Mouse (Mus musculus) spleen, postnatal 4 days (tissue): ENCODE results near the gene Fam219b.
A peak's percentile ranks its signal among the peaks of the same experiment; 100 is the strongest.

Experiments used
- DNase-seq, 2 experiments: peaks; one replicate each; pipeline ENCODE4 v3.0.0; 2022; ENCODE audit warnings: low spot score in 2 of 2

Gene Fam219b

GRCm38 (mm10) chr9:57524439-57524838 is 12.9 kb upstream of the Fam219b start:
- DNase-seq, result no peak

GRCm38 (mm10) chr9:57525516-57525915 is 11.8 kb upstream of the Fam219b start:
- no peak for DNase-seq

DNA sequence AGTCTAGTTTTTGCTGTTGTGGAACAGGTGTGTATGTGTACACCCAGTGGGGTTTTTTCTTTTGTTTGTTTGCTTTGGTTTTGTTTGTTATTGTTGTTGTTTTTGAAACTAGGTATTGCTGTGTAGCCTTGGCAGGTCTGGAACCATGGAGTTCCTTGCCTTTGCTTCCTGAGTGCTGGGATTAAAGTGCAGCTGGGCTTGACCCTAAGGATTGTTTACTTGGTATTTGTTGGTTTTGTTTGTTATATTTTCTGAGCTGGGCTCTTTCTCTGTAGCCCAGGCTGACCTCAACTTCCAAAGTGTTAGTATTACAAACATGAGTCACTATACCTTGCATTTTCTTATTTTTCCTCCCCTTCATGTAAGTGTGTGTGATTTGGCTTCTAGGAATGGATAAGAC is 10.9 kb upstream of the Fam219b start:
- no peak for DNase-seq

GRCm38 (mm10) chr9:57531946-57532345 is 5.4 kb upstream of the Fam219b start:
- no peak for DNase-seq

GRCm38 (mm10) chr9:57536362-57536761 is 966 bp upstream of the Fam219b start:
- no peak for DNase-seq

DNA sequence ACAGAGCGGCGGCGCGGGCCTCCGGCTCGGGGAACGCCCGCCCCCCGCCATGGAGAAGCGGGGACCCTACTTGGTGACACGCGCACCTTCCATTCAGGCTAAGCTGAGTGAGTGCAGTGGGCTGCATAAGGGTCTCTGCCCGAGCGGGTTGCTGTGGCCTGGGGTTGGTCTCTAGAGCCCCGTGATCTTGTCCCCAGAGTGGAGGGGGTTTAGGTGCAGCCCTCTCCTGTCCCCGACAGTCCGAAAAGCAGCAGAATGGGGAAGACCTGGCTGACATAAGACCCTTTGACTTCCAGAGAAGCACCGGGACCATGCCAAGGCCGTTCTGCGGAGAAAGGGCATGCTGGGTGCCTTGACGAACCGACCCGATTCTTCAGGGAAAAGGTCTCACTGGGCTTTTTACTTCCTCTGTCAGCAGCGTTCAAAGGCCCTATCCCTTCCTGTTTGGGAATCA is 427 bp downstream of the Fam219b start:
- no peak for DNase-seq

DNA sequence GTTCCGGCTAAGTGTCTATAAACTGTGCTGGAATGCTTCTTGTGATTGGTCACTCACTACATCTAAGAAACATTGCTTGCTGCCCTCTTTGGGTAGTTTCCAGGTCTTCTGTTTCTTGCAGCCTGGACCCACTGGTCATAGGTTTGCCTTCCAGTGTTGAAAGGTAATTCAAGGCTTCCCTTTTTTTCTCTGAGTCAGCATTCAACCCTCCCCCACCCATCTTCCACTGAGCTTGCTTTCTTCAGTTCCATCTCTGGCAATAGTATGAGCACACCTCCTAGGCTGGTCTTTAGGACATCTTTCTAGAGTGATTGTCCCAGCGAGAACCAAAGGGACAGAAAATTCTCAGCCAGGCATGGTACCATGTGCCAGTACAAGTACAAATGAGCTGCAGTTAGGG is 2.2 kb downstream of the Fam219b start:
- no peak for DNase-seq

GRCm38 (mm10) chr9:57541312-57541711 is 4.0 kb downstream of the Fam219b start:
- DNase-seq, result peak in 1 of 2 experiments; percentile 66

GRCm38 (mm10) chr9:57543951-57544350 is 6.6 kb downstream of the Fam219b start:
- no peak for DNase-seq

GRCm38 (mm10) chr9:57547287-57547686 is 10.0 kb downstream of the Fam219b start:
- DNase-seq, result no peak

DNA sequence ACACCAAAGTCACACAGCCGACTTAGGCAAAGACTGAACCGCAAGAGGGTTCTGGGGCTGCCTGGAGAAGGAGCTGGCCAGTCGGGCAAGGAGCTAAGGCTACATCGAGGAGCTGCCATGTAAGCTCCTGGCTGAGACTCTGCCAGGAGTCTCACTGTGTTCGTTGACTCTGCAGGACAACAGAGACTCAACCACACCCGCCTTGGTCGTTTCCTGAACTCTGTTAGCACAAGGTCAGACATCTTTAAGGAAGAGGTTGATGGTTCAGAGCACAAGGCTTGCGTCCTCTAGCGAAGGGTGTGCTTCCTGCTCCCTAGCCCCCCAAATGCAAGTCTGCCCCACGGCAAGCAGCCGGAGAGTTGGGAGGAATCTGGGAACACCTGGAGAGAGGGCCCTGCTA is 10.5 kb downstream of the Fam219b start:
- DNase-seq, result no peak

DNA sequence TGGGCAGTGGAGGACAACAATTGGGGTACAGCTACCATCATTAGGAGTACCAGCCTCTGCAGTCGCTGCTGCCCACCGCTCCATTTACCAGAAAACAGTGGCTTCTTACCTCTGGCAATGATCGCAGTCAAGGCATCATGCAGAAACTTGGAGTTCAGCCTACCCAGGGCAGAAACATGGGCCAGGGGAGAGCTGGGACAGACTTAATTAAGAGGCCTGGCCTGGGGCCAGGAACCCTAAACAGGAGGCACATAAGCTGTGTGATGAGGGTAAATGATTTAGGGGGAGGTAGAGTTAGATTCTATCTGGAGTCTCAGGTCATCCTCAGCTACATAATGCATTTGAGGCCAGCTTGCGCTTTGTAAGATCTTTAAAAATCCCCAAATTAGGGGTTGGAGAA is 11.9 kb downstream of the Fam219b start:
- no peak for DNase-seq

DNA sequence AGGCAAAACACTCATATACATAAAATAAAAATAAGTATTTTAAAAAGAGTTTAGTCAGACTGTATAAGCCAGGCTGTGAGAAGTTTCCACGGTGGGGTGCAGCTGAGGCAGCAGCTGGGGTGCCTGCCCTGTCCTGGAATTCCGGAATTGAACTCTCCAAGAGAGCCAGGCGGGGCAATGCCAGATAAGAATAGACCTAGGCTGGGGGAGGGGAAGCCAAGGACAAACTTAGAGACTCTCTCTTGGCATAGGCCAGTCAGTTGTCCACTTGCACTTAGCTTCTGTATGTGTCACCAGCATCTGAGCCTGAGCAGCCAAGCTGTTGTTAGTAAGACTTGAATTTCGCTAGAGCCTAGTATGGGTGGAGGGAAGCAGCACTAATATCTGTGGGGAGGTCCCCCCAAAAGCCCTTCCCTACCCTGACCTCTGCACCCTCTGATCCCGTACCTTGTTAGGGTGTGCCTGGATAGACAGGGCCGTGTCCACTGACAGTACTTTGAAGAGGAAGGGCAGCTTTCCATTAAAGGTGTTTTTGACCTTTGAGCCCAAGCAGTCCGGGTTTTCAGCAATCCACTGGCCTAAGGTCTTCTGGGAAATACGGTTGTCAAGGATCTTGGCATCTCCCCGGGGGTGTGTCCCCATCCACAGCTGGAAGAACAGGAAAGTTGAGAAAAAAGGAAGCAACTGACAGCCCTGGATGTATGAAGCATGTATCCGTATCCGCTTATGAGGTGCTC is 13.0 kb downstream of the Fam219b start:
- no peak for DNase-seq

GRCm38 (mm10) chr9:57552139-57552887 is 15.0 kb downstream of the Fam219b start, which contains the start of gene Mpi:
Mpi (minus strand) TSS chr9:57552763.
- DNase-seq, result peak; percentile 44 to 71

DNA sequence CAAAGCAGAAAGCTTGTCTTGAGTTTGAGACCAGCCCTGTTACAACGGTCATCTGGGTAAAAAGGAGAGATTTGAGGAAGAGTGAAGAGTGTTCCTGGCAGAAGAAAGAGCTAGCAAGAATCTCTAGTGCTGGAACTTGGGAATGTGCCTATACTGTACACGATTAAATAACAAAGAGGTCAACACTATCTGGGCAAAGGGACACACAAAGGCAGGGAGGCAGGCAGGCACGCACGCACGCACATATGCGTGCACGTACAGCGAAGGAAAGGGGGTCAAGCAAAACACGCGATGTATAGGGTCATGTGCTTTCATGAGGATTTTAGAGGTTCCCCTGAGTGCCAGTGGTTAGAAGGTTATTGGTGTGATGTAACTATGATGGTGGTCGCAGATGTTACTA is 15.8 kb downstream of the Fam219b start:
- no peak for DNase-seq

GRCm38 (mm10) chr9:57554753-57555152 is 17.4 kb downstream of the Fam219b start:
- no peak for DNase-seq

DNA sequence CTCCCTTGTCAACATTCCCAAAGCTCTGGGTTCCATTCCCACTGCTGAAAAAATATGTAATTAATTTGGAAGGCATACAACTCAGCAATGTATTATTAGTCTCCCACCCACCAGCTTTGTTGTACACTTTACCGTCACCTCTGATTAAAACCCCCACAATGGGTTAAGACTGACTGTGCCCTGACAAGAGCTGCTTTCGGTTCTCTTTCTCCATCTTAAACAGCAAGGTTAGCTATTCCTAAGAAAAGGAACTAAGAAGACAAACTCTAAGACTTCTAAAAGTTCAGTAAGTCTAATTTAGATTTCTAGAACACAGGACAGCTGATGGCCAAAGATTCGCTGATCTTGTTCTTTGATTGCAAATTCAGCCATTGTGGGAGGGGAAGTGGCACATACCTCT is 19.9 kb downstream of the Fam219b start:
- DNase-seq, result no peak

- no peak for DNase-seq
Observed at GRCm38 (mm10) chr9:57558625-57559024, 21.3 kb downstream of the Fam219b start.

- DNase-seq, result no peak
Observed at GRCm38 (mm10) chr9:57559568-57559967, 22.2 kb downstream of the Fam219b start.

GRCm38 (mm10) chr9:57560263-57560662 is 22.9 kb downstream of the Fam219b start:
- DNase-seq, result no peak

DNA sequence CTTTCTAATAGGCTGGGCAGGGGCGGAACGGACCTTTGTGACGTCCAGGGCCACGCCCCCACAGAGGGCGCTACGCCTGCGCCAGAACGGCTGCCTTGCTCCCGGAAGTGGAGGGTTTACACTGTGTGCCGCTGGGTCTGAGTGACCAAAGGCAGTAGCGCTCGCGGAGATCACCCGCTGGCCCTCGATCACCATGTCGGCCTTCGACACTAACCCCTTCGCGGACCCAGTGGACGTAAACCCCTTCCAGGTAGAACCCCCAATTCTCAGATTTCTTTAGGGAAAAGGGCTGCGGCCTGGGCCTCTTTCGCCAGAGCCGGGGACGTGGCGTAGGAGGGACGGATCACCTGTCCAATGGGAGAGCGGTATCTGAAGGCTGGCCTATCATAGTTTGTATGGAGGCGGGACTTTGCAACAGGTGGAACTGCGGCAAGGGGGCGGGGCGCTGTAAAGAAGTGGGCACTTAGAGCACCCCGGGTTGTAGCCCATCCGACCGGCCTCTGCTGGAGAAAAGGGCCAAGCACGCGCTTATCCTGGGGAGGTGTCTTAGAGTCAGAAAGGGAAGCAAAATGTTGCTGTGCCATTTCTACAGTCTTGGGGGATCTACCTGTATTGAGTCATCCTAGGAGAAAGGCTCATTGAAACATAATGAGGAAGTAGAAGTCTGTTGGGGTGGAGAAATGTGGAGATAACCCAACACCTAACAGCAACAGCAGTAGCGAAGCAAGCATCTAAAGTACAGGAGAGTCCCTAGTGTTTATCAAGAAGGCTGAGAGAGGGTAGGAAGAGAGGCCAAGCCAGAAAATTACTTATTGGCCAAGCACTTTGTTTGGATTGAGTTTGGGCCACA is 23.8 kb downstream of the Fam219b start, which contains the start of gene Scamp2:
Gene Scamp2 (plus strand): TSS at position 83 of the 850 bp plus-strand sequence.
- peak; percentile 90 to 95 for DNase-seq

DNA sequence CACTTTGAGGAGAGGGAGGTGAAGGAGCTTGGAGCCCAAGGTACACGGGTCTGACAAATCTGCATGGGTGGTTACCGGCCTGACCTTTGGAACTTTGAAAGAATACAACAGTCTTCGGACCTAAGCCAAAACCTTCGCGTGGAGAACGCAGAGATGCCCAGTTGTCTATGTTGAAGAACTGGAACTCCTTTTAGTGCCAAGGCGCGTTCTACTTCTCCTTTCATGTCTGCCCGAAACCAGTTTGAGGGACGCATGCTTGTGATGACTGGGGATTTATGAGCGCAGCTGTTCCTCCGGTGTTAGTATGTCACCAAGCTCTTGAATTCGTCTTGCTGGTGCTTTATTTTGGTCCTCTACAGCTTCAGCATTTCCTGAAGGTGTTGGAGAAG is 24.4 kb downstream of the Fam219b start:
- peak in 1 of 2 experiments; percentile 33 for DNase-seq
